Mouse (Mus musculus): ENCODE results near the gene Ninj2. TPM values are rescaled to one million over a fixed set of nuclear protein-coding genes. Genes with fewer than 3 reads are reported as not detected.

Ninj2 gene
- polyA plus RNA-seq, 1 experiment from 2014 or later = 0.44 TPM

DNA sequence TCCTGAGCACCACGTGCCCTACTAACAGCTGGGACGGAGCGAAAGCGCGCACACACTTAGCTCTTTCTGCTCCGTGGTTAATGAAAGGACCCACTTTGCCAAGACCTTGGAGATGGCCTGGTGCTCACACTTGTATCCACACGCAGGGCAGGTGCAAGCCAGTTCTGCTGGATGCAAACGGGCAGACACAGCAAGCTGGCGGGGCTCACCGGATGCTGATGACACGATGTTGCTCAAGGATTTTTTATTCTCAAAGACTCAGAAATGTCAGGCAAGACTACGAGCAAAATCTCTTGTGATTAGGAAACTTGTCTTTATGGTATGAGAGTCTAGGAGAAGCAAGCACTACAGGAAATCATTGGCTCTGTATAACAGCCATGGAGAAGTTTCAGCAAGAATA is 148.3 kb downstream of the Ninj2 start:
- Histone ChIP-seq H3K4me1 (ENCODE audit: insufficient read depth, low read depth, low read length) (no peaks in the 10 kb centered on the region), H3K36me3 (ENCODE audit: insufficient read depth, low read length) (no peaks in the 10 kb centered on the region), H3K4me2 (replicated peaks; ENCODE audit: low read depth, low read length) (no peak overlapping the region), H3K4me3 (ENCODE audit: low read depth, low read length) (no peak overlapping the region), H3K9me3 (ENCODE audit: low read length) (no peaks in the 10 kb centered on the region), H3K27ac (ENCODE audit: low read length) (no peak overlapping the region), H3K9ac (replicated peaks; ENCODE audit: low read depth) (no peak overlapping the region), H3K27me3 (replicated peaks; ENCODE audit: insufficient read depth, low read length) (no peaks in the 10 kb centered on the region)
- ATAC-seq = no peak
- DNase-seq (ENCODE audit: low spot score) = no peak
- TF ChIP-seq CTCF (IDR thresholded peaks at IDR 0.05) (no peak), EP300 (IDR thresholded peaks at IDR 0.05) (no peak)
- WGBS = 82% methylated on average over 12 of the region's 12 CpGs

DNA sequence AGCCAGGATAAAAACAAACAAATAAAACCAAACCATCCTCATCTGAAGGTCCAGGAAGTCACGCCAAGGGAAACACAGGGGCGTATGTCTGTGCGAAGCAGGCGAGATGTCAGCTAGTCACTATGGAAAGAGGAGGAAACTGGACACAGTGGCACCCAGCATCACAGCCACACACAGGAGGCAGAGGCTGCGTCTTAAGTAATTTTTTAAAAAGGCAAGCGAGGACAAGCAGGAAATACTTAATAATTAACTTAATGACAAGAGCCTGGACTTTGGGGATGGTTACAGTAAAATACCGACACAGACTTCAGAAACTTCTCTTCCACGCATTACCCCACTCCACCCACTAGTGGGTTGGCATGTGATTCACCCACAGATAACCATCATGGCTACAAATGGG is 149.4 kb downstream of the Ninj2 start:
- H3K4me3 ChIP-seq (ENCODE audit: low read depth, low read length) = no peak overlapping the region
- no peaks in the 10 kb centered on the region for H3K4me1 ChIP-seq (ENCODE audit: insufficient read depth, low read depth, low read length)
- H3K36me3 ChIP-seq (ENCODE audit: insufficient read depth, low read length) = no peaks in the 10 kb centered on the region
- no peak for DNase-seq (ENCODE audit: low spot score)
- ATAC-seq = no peak
- no peak overlapping the region for H3K27ac ChIP-seq (ENCODE audit: low read length)
- no peaks in the 10 kb centered on the region for H3K9me3 ChIP-seq (ENCODE audit: low read length)
- TF ChIP-seq EP300 (IDR thresholded peaks at IDR 0.05) (no peak), CTCF (IDR thresholded peaks at IDR 0.05) (no peak)
- H3K4me2 ChIP-seq (replicated peaks; ENCODE audit: low read depth, low read length) = no peak overlapping the region
- H3K9ac ChIP-seq (replicated peaks; ENCODE audit: low read depth) = no peak overlapping the region
- 50% methylated on average over 8 of the region's 8 CpGs for WGBS
- H3K27me3 ChIP-seq (replicated peaks; ENCODE audit: insufficient read depth, low read length) = no peaks in the 10 kb centered on the region

- no peak for DNase-seq (ENCODE audit: low spot score)
Observed at GRCm38 (mm10) chr6:120243250-120243649, 150.1 kb downstream of the Ninj2 start.

GRCm38 (mm10) chr6:120246676-120247075 is 153.5 kb downstream of the Ninj2 start:
- no peak for ATAC-seq
- no peak for TF ChIP-seq CTCF (IDR thresholded peaks at IDR 0.05)
- no peak for TF ChIP-seq EP300 (IDR thresholded peaks at IDR 0.05)
- H3K9ac ChIP-seq (replicated peaks; ENCODE audit: low read depth) = no peak overlapping the region
- DNase-seq (ENCODE audit: low spot score) = no peak
- no peaks in the 10 kb centered on the region for H3K4me1 ChIP-seq (ENCODE audit: insufficient read depth, low read depth, low read length)
- no peaks in the 10 kb centered on the region for H3K27me3 ChIP-seq (replicated peaks; ENCODE audit: insufficient read depth, low read length)
- no peak overlapping the region for H3K4me2 ChIP-seq (replicated peaks; ENCODE audit: low read depth, low read length)
- 77% methylated on average over 5 of the region's 5 CpGs for WGBS
- H3K9me3 ChIP-seq (ENCODE audit: low read length) = no peaks in the 10 kb centered on the region
- H3K27ac ChIP-seq (ENCODE audit: low read length) = no peak overlapping the region
- no peak overlapping the region for H3K4me3 ChIP-seq (ENCODE audit: low read depth, low read length)
- no peaks in the 10 kb centered on the region for H3K36me3 ChIP-seq (ENCODE audit: insufficient read depth, low read length)

More at GRCm38 (mm10) chr6:120243250-120243649, 150.1 kb downstream of the Ninj2 start:
- no peak overlapping the region for H3K4me2 ChIP-seq (replicated peaks; ENCODE audit: low read depth, low read length)
- H3K27me3 ChIP-seq (replicated peaks; ENCODE audit: insufficient read depth, low read length) = no peaks in the 10 kb centered on the region
- no peak for ATAC-seq
- no peaks in the 10 kb centered on the region for H3K4me1 ChIP-seq (ENCODE audit: insufficient read depth, low read depth, low read length)
- H3K27ac ChIP-seq (ENCODE audit: low read length) = no peak overlapping the region
- H3K4me3 ChIP-seq (ENCODE audit: low read depth, low read length) = no peak overlapping the region
- H3K9me3 ChIP-seq (ENCODE audit: low read length) = no peaks in the 10 kb centered on the region
- 62% methylated on average over 8 of the region's 8 CpGs for WGBS
- no peak for TF ChIP-seq EP300 (IDR thresholded peaks at IDR 0.05)
- no peak for TF ChIP-seq CTCF (IDR thresholded peaks at IDR 0.05)
- no peaks in the 10 kb centered on the region for H3K36me3 ChIP-seq (ENCODE audit: insufficient read depth, low read length)
- H3K9ac ChIP-seq (replicated peaks; ENCODE audit: low read depth) = no peak overlapping the region

DNA sequence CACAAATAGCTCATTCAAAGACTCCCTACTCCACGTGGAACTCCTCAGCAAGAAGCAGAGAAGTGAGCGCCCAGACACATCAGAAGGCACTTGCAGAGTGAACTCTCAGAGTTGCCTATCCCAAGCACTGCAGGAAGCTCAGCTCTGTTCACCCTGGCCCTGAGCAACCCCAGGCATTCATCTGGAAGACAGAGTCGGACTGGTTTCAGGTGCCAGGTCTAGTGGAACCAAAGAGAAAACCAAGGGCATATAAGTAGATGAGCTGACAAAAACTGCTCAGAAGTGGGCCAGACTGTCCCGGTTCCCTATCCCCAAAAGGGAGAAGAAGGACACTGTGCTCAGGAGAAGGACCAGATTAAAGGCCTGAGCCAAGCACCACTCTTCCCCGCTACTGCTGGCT is 156.7 kb downstream of the Ninj2 start:
- ATAC-seq (no peak), DNase-seq (ENCODE audit: low spot score) (no peak)
- H3K4me3 ChIP-seq (ENCODE audit: low read depth, low read length) = no peak overlapping the region
- WGBS = 59% methylated on average over 5 of the region's 5 CpGs
- no peak overlapping the region for H3K27ac ChIP-seq (ENCODE audit: low read length)
- TF ChIP-seq EP300 (IDR thresholded peaks at IDR 0.05) (no peak), CTCF (IDR thresholded peaks at IDR 0.05) (no peak)
- H3K4me1 ChIP-seq (ENCODE audit: insufficient read depth, low read depth, low read length) = no peaks in the 10 kb centered on the region
- H3K36me3 ChIP-seq (ENCODE audit: insufficient read depth, low read length) = no peaks in the 10 kb centered on the region
- no peaks in the 10 kb centered on the region for H3K27me3 ChIP-seq (replicated peaks; ENCODE audit: insufficient read depth, low read length)
- no peak overlapping the region for H3K9ac ChIP-seq (replicated peaks; ENCODE audit: low read depth)
- no peak overlapping the region for H3K4me2 ChIP-seq (replicated peaks; ENCODE audit: low read depth, low read length)
- H3K9me3 ChIP-seq (ENCODE audit: low read length) = no peaks in the 10 kb centered on the region

Other genes starting within 250 kb of the Ninj2 start
- gene Erc1, start 245.2 kb upstream of the Ninj2 start, polyA plus RNA-seq (2015; fragmentation: Nextera tagmentation; extraction: Ambion mirVana) = 9.9 and 12.8 TPM in 2 replicates
- gene Rad52, start 190.7 kb upstream of the Ninj2 start, polyA plus RNA-seq (2015; fragmentation: Nextera tagmentation; extraction: Ambion mirVana) = 11.9 and 13.7 TPM in 2 replicates
- 72.7 and 95.8 TPM in 2 replicates for gene Wnk1, start 54.7 kb upstream of the Ninj2 start, polyA plus RNA-seq (2015; fragmentation: Nextera tagmentation; extraction: Ambion mirVana)
- not detected in 2 replicates for gene D330020A13Rik, start 201.0 kb downstream of the Ninj2 start, polyA plus RNA-seq (2015; fragmentation: Nextera tagmentation; extraction: Ambion mirVana)
- gene B4galnt3, start 201.2 kb downstream of the Ninj2 start, polyA plus RNA-seq (2015; fragmentation: Nextera tagmentation; extraction: Ambion mirVana) = 0.04 TPM in 1 of 2 replicates, not detected in the other